Mouse (Mus musculus): ENCODE data around the gene AI467606.

- TF ChIP-seq EP300 (IDR thresholded peaks at IDR 0.05; ENCODE audit: insufficient read depth, low read depth, low read length) (no peak), CTCF (IDR thresholded peaks at IDR 0.05; ENCODE audit: low read depth, low read length) (no peak)
Observed at GRCm38 (mm10) chr7:127116331-127116935, 25.3 kb downstream of the AI467606 start.

All from ES-Bruce4 (cell line).